ENCODE assay signal across 12 mouse cellular contexts in genomic region chr11:87720324-87720723, GRCm38 (mm10). TPM values are rescaled to one million over a fixed set of nuclear protein-coding genes. Genes with fewer than 3 reads are reported as not detected.
A peak's percentile ranks its signal among the peaks of the same experiment; 100 is the strongest.
DNase-seq lines count a peak whose midpoint lies in the region; ATAC-seq and TF ChIP-seq lines count a peak whose summit lies in the region.
"Had no signal": no experiment of that assay in that cellular context is flagged by ENCODE, and none has a peak within 500 bp of the region (broad histone marks: within the 10 kb centered on the region; RNA-seq: fewer than 3 reads in every experiment).

No protein-coding gene starts in this region.

- no peak for DNase-seq in heart, postnatal 14 days
- peak in 1 of 2 experiments; percentile 37 for DNase-seq in spleen, adult 2 months (ENCODE audit: low read depth in 1 of 2, low spot score in 2 of 2)
- no peak for DNase-seq in spleen, adult 18-20 months
- no peak for DNase-seq in liver, postnatal 0 days
- peak; percentile 86 for DNase-seq in thymus, postnatal 4 days
- no peak for DNase-seq in layer of hippocampus, adult 18-20 months (ENCODE audit: low spot score in 2 of 2)
- DNase-seq in cerebellum, adult 9-10 months: no peak
- DNase-seq: embryo, embryonic 11 days; heart, postnatal 36 days had no signal

- no peaks in the 10 kb centered on the region for H3K9me3 ChIP-seq in heart, embryonic 16.5 days (replicated peaks; ENCODE audit: control insufficient read depth, low read length)
- no peaks in the 10 kb centered on the region for H3K9me3 ChIP-seq in liver, postnatal 0 days (ENCODE audit: low read length)
- H3K9me3 ChIP-seq: neural tube, embryonic 13.5 days had no signal

- TF ChIP-seq EP300 in liver, postnatal 0 days (IDR thresholded peaks at IDR 0.05; ENCODE audit: low read depth): no peak

- no peaks in the 10 kb centered on the region for H3K36me3 ChIP-seq in heart, embryonic 16.5 days (ENCODE audit: control insufficient read depth, insufficient read depth)
- H3K36me3 ChIP-seq in spleen, adult 2 months (ENCODE audit: control insufficient read depth, insufficient read depth, low read length): no peaks in the 10 kb centered on the region
- 0 out of 2 replicates have a peak, but pooled peaks cover 3% of the 10 kb centered on the region for H3K36me3 ChIP-seq in liver, postnatal 0 days (replicated peaks; ENCODE audit: insufficient read depth, low read length)
- H3K36me3 ChIP-seq: neural tube, embryonic 13.5 days had no signal

- peak; percentile 31; the same call in 1 of the 2 replicates for TF ChIP-seq CTCF in spleen, adult 2 months (IDR thresholded peaks at IDR 0.05; ENCODE audit: extremely low read depth, insufficient read depth, insufficient read length, insufficient replicate concordance)
- TF ChIP-seq CTCF in liver, postnatal 0 days (IDR thresholded peaks at IDR 0.05; ENCODE audit: low read depth): peak; percentile 24; the same call in 1 of the 2 replicates

- no peaks in the 10 kb centered on the region for H3K27me3 ChIP-seq in heart, embryonic 16.5 days (ENCODE audit: control insufficient read depth, insufficient read depth, low read length)
- no peaks in the 10 kb centered on the region for H3K27me3 ChIP-seq in spleen, adult 2 months (ENCODE audit: control insufficient read depth, insufficient read depth, low read length)
- no peaks in the 10 kb centered on the region for H3K27me3 ChIP-seq in liver, postnatal 0 days (ENCODE audit: insufficient read depth, low read length)
- H3K27me3 ChIP-seq: neural tube, embryonic 13.5 days had no signal

- no peak for TF ChIP-seq POLR2A in spleen, adult 2 months (IDR thresholded peaks at IDR 0.05; ENCODE audit: low read depth, low read length)

- WGBS in heart, embryonic 16.5 days: 43% methylated on average over 9 of the region's 9 CpGs
- 67% methylated on average over 9 of the region's 9 CpGs for WGBS in spleen, adult 2 months
- WGBS in liver, postnatal 0 days (ENCODE audit: insufficient replicate concordance): 63% methylated on average over 9 of the region's 9 CpGs

- ATAC-seq in heart, embryonic 16.5 days (replicated peaks; ENCODE audit: extremely low read depth, insufficient read depth, low FRiP score): no peak
- no peak for ATAC-seq in liver, postnatal 0 days
- ATAC-seq: forebrain, embryonic 16.5 days had no signal

- peak overlapping the region; percentile 68 for H3K27ac ChIP-seq in heart, embryonic 16.5 days (ENCODE audit: low read length)
- peak overlapping the region; percentile 78 for H3K27ac ChIP-seq in spleen, adult 2 months (ENCODE audit: insufficient read depth, low read length)
- no peak overlapping the region for H3K27ac ChIP-seq in liver, postnatal 0 days (ENCODE audit: low read depth)
- H3K27ac ChIP-seq: neural tube, embryonic 13.5 days had no signal

- H3K4me2 ChIP-seq in heart, embryonic 16.5 days (ENCODE audit: low read depth, low read length): peak overlapping the region; percentile 13; the same call in 1 of the 2 replicates
- no peak overlapping the region for H3K4me2 ChIP-seq in liver, postnatal 0 days (ENCODE audit: low read depth, low read length)
- H3K4me2 ChIP-seq: neural tube, embryonic 13.5 days had no signal

- no peaks in the 10 kb centered on the region for H3K4me1 ChIP-seq in heart, embryonic 16.5 days (ENCODE audit: control insufficient read depth, insufficient read depth, low read length)
- peaks cover 9% of the 10 kb centered on the region; the same call in 1 of the 2 replicates for H3K4me1 ChIP-seq in spleen, adult 2 months (ENCODE audit: control insufficient read depth, insufficient read depth, insufficient read length)
- H3K4me1 ChIP-seq in liver, postnatal 0 days (ENCODE audit: insufficient read depth): peaks cover 4% of the 10 kb centered on the region
- H3K4me1 ChIP-seq: neural tube, embryonic 13.5 days had no signal

- H3K4me3 ChIP-seq in heart, embryonic 16.5 days (ENCODE audit: low read length): no peak overlapping the region
- H3K4me3 ChIP-seq in spleen, adult 2 months (ENCODE audit: extremely low read depth, insufficient read depth, insufficient read length): peak overlapping the region; percentile 33; the same call in 1 of the 2 replicates
- no peak overlapping the region for H3K4me3 ChIP-seq in liver, postnatal 0 days (ENCODE audit: low read depth, low read length)
- H3K4me3 ChIP-seq: neural tube, embryonic 13.5 days had no signal

- intact Hi-C loops in heart, postnatal 14 days (cut with DNase I): no loop called here

- H3K9ac ChIP-seq in heart, embryonic 16.5 days (ENCODE audit: low read length): no peak overlapping the region
- no peak overlapping the region for H3K9ac ChIP-seq in liver, postnatal 0 days (replicated peaks)
- H3K9ac ChIP-seq: neural tube, embryonic 13.5 days had no signal

RNA-seq across cellular contexts. Expression of gene Supt4a, which starts 17.0 kb away (rescaled TPM):
- 100 and 111 TPM in 2 replicates for polyA plus RNA-seq in heart, embryonic 16.5 days (2015; fragmentation: Nextera tagmentation; extraction: Ambion mirVana)
- 10 to 100 TPM; 47.8 to 51.1 TPM for total RNA-seq in heart, postnatal 14 days (2021)
- polyA plus RNA-seq in spleen, adult 2 months (2012; rRNA removed): 59.1 and 62.2 TPM in 2 replicates
- polyA plus RNA-seq in liver, postnatal 0 days (2015; fragmentation: Nextera tagmentation; extraction: Ambion mirVana): 114 and 120 TPM in 2 replicates
- 10 to 100 TPM; 75.6 to 77.3 TPM for total RNA-seq in layer of hippocampus, adult 18-20 months (2021)

RNA-seq across cellular contexts. Expression of gene Tspoap1, which starts 40.0 kb away (rescaled TPM):
- polyA plus RNA-seq in heart, embryonic 16.5 days (2015; fragmentation: Nextera tagmentation; extraction: Ambion mirVana): 1.1 and 1.2 TPM in 2 replicates
- under 1 TPM; 0.17 to 0.19 TPM for total RNA-seq in heart, postnatal 14 days (2021)
- polyA plus RNA-seq in spleen, adult 2 months (2012; rRNA removed): 6.1 and 6.2 TPM in 2 replicates
- 0.59 and 1.2 TPM in 2 replicates for polyA plus RNA-seq in liver, postnatal 0 days (2015; fragmentation: Nextera tagmentation; extraction: Ambion mirVana)
- 100 to 1,000 TPM; 128 to 144 TPM for total RNA-seq in layer of hippocampus, adult 18-20 months (2021)

RNA-seq across cellular contexts. Expression of gene Rnf43, which starts 57.8 kb away (rescaled TPM):
- 2.1 and 2.4 TPM in 2 replicates for polyA plus RNA-seq in heart, embryonic 16.5 days (2015; fragmentation: Nextera tagmentation; extraction: Ambion mirVana)
- under 1 TPM; 0.39 to 0.67 TPM for total RNA-seq in heart, postnatal 14 days (2021)
- polyA plus RNA-seq in spleen, adult 2 months (2012; rRNA removed): 3.5 and 4.9 TPM in 2 replicates
- 4.2 and 5.8 TPM in 2 replicates for polyA plus RNA-seq in liver, postnatal 0 days (2015; fragmentation: Nextera tagmentation; extraction: Ambion mirVana)
- 1 to 10 TPM; 2.5 to 3.1 TPM for total RNA-seq in layer of hippocampus, adult 18-20 months (2021)
